Mouse (Mus musculus) testis, adult 2 months (tissue): ENCODE data around the gene Ccdc146. TPM values are rescaled to one million over a fixed set of nuclear protein-coding genes. Genes with fewer than 3 reads are reported as not detected.

ENCODE experiments used
- H3K27ac ChIP-seq: fragments of 200-500 bp; 2 replicates; pipeline ENCODE4 v1.5.1; 2012; ENCODE audit warnings: low read depth, low read length; ENCODE audit not compliant: control insufficient read depth, insufficient read depth
- H3K27me3 ChIP-seq: fragments of 200-500 bp; 2 replicates; pipeline ENCODE4 v1.6.1; 2012; ENCODE audit warnings: mild to moderate bottlenecking, low read length, moderate library complexity; ENCODE audit not compliant: control insufficient read depth, insufficient read depth
- H3K36me3 ChIP-seq: fragments of 200-500 bp; 2 replicates; pipeline ENCODE4 v1.6.1; 2012; ENCODE audit warnings: mild to moderate bottlenecking, low read length; ENCODE audit not compliant: control insufficient read depth, insufficient read depth
- H3K4me1 ChIP-seq: fragments of 200-500 bp; 2 replicates; pipeline ENCODE4 v1.6.1; 2012; ENCODE audit warnings: low read length; ENCODE audit not compliant: control insufficient read depth, insufficient read depth
- H3K4me3 ChIP-seq: fragments of 200-500 bp; 2 replicates; pipeline ENCODE4 v1.5.1; 2012; ENCODE audit warnings: low read depth, mild to moderate bottlenecking, low read length, moderate library complexity, mixed read lengths; ENCODE audit not compliant: control insufficient read depth
- CTCF ChIP-seq: fragments of 200-500 bp; IDR thresholded peaks from 2 replicates; pipeline ENCODE4 v1.5.1; 2012; ENCODE audit warnings: low read depth, mild to moderate bottlenecking, inconsistent platforms, low read length, moderate library complexity; ENCODE audit not compliant: control insufficient read depth, insufficient read depth, insufficient replicate concordance
- POLR2A ChIP-seq: fragments of 200-500 bp; IDR thresholded peaks from 2 replicates; pipeline ENCODE4 v1.6.1; 2012; ENCODE audit warnings: low read depth, mild to moderate bottlenecking, inconsistent platforms, low read length, moderate library complexity; ENCODE audit not compliant: control insufficient read depth
- polyA plus RNA-seq: library from polyadenylated mRNA; depleted of rRNA; stranded (reverse); fragments of >200 nt; gene quantifications from 2 replicates; pipeline ENCODE4 v1.2.3, GENCODE M21; 2012

Ccdc146 gene
- polyA plus RNA-seq, 1 experiment, result 19.0 TPM

DNA sequence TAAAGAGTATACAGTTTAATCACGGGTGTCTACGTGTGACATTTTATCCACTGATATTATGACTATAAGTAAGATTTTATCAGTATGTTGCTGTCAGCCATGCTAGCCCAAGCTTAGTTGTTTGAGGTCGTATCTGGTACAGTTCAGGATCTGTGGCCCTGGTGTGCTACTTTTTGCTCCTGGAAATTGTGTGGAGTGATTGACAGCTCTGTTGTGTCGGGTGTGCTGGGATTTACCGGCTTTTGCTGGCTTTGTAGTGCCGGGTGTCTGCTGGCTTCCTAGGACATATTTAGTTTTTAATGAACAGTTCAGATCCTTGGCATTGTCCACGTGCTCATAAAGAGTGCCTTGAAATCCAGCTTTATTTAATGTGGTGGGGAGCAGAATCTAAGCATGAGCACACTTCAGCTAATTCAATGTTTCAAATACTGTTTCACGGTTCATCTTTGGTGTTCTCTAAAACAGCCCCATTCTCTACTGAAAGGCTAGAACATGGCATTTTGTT is 12.0 kb upstream of the Ccdc146 start:
- H3K4me1 ChIP-seq, result no peaks in the 10 kb centered on the region
- no peak overlapping the region for H3K4me3 ChIP-seq
- TF ChIP-seq POLR2A (no peak), CTCF (no peak)
- H3K36me3 ChIP-seq, result no peaks in the 10 kb centered on the region
- H3K27ac ChIP-seq, result no peak overlapping the region
- no peaks in the 10 kb centered on the region for H3K27me3 ChIP-seq

DNA sequence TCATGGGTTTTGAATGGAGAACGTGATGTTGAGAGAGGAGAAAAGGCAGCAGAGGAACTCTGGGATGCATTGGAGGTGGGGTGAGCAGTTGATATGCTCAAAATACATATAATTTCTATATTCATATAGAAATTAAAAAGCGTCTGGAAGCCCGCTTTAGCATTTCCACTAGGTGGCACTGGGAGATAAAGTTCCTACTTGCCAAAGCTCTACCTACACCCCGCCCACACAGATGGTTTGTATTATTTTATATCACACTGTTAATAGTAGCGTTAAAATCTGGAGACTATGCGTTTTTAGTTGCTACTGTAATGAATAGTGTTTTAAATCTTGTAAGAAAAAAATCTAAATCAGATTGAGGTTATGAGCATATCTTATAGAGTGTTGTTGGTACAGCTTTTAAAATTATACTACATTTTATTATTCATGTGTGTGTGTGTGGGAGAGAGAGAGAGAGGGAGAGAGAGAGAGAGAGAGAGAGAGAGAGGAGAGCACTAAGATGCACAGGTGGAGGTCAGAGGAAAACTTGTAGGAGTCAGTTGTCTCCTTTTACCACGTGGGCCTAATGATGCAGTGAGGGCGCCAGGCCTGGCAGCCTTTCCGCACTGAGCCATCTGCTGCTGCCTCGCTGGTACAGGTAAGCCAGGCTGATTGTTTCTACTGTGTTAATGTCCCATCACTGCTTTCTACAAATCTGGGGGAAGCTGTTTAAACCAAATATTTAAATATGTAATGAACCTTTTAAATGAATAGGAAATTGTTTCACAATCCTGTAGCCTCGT is 9.9 kb upstream of the Ccdc146 start:
- Histone ChIP-seq H3K27ac (no peak overlapping the region), H3K4me1 (no peaks in the 10 kb centered on the region), H3K4me3 (no peak overlapping the region), H3K36me3 (no peaks in the 10 kb centered on the region), H3K27me3 (no peaks in the 10 kb centered on the region)
- no peak for TF ChIP-seq POLR2A
- no peak for TF ChIP-seq CTCF

DNA sequence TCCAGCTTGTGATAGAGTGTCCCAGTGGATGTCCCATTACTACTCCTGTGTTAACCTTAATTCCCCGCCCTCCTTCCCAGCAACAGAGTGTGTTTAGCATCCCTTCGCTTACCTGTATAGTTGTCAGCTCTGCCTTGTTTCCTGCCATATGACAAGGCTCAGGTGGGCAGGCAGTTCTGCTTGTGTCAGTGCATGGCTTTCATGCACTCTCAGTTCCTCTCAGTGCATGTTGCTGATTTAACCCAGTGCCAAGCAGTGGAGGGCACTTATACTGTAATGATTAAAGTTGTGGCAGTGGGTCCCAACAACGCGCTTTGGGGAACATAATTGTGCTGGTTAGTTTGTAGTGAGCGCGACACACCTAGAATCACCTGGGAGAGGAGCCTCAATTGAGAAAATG is 2.2 kb upstream of the Ccdc146 start:
- H3K27me3 ChIP-seq, result no peaks in the 10 kb centered on the region
- H3K36me3 ChIP-seq, result no peaks in the 10 kb centered on the region
- no peak overlapping the region for H3K27ac ChIP-seq
- H3K4me1 ChIP-seq, result 0 out of 2 replicates have a peak, but pooled peaks cover 2% of the 10 kb centered on the region
- H3K4me3 ChIP-seq, result peak overlapping the region; percentile 65
- TF ChIP-seq POLR2A (no peak), CTCF (no peak)

DNA sequence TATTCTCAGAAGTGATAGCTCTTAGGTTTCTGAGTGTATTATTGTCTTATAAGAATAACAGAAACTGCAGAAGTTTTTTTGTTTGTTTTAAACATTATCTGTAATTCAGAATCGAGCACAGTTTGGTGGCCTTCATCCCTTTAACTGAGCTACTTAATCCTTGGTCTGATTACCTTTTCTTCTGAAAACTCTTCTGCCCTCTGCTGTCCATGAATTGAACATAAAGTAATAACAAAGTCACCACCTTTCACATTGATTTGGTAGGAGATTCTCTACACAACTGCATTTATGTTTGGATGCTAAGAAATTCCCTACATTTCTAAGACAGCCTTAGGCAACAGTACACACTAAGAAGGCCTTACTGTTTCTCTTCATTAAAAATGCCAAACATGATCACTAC is 3.9 kb downstream of the Ccdc146 start:
- Histone ChIP-seq H3K4me3 (no peak overlapping the region), H3K27me3 (no peaks in the 10 kb centered on the region), H3K4me1 (0 out of 2 replicates have a peak, but pooled peaks cover 2% of the 10 kb centered on the region), H3K36me3 (no peaks in the 10 kb centered on the region), H3K27ac (no peak overlapping the region)
- TF ChIP-seq CTCF, result no peak
- TF ChIP-seq POLR2A, result no peak

DNA sequence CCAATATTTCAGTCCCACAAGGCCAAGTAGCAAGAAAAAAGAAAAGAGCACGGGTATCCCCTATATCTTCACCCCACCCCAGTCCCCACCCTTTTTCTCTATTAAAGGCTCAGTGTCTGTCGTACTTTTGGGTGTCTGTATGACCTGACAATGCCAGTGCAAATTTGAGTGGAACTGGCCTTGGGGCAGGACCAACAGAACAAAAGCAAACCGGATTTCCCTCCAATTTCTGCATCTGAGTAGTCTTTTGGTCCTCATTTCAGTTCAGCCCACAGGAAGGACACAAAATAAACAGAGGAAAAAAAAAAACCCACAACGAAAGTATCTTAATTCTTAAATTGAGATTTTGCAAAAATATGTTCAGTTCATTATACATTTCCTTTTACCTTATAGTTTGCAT is 5.9 kb downstream of the Ccdc146 start:
- Histone ChIP-seq H3K4me1 (no peaks in the 10 kb centered on the region), H3K27ac (no peak overlapping the region), H3K4me3 (no peak overlapping the region), H3K27me3 (no peaks in the 10 kb centered on the region), H3K36me3 (no peaks in the 10 kb centered on the region)
- TF ChIP-seq CTCF (no peak), POLR2A (no peak)

DNA sequence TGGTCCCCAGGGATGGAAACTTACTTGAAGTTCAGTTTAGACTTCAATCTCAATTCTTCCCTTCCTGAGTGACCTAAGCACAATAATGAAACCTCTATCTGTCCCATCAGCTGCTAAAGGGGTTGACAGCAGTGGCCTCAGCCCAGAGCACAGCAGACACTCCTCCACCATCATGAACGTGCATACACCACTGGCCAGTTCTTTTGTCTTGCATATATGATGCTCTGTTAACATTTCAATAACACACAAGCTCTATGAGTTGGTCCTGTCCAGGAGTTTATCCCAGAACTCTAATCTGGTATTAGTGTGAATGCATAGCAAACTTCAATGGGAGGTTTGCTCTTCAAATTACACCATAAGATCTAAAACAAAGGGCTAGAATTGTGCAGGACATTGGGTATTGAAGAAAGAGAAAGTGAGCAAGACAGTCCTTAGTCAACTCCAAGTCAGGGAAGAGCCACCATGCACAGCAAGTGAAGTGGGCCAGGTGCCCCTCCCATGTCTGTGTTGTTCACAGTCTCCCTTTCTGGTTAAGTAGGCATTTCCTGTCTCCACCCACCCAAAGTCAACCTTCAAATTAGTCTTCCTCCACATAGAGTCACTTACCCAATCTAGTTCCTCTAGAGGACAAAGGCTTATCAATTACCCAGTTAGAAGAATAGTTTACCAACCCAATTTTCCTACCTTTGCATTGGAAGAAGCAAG is 10.2 kb downstream of the Ccdc146 start:
- Histone ChIP-seq H3K36me3 (no peaks in the 10 kb centered on the region), H3K27ac (no peak overlapping the region), H3K27me3 (no peaks in the 10 kb centered on the region), H3K4me1 (no peaks in the 10 kb centered on the region), H3K4me3 (no peak overlapping the region)
- TF ChIP-seq POLR2A (no peak), CTCF (no peak)

DNA sequence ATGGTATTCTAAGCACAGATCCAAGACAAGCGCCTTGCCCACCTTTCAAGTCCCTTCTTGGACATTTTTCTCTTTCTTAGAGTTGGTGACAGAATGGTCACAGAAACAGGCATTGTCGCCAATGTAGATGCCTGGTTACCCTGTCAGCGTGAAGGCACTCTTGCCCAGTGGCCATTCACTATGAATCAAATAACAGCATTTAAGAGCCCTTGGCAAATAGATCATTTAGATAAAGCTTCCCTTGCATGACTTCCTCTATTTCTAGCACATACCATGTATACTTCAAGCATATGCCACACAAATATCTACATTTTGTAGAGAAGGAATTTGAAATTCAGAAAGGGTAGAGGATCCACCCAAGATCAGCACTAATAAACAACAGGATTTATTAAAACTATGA is 11.2 kb downstream of the Ccdc146 start:
- Histone ChIP-seq H3K4me1 (no peaks in the 10 kb centered on the region), H3K27me3 (no peaks in the 10 kb centered on the region)

More for the DNA sequence above, 11.2 kb downstream of the Ccdc146 start:
- no peak overlapping the region for H3K27ac ChIP-seq
- H3K4me3 ChIP-seq, result no peak overlapping the region
- TF ChIP-seq CTCF, result no peak
- TF ChIP-seq POLR2A, result no peak
- no peaks in the 10 kb centered on the region for H3K36me3 ChIP-seq
